Mouse (Mus musculus): Measurements from ENCODE around the gene Gadd45g. TPM values are rescaled to one million over a fixed set of nuclear protein-coding genes. Genes with fewer than 3 reads are reported as not detected.

The Gadd45g gene
- total RNA-seq (2021), result 10 to 100 TPM; 22.9 to 25.0 TPM
- long read RNA-seq, experiment 1, transcript Gadd45g-201 (4 exons, 1,071 nt), result major isoform, 42 of 56 reads
- long read RNA-seq, experiment 1, partial matches to known transcripts, result 4 of 56 reads
- long read RNA-seq, experiment 1, other reads (novel, unspliced or antisense), result 7 of 56 reads
- long read RNA-seq, experiment 2, transcript Gadd45g-201 (4 exons, 1,071 nt), result major isoform, 55 of 64 reads
- long read RNA-seq, experiment 2, partial matches to known transcripts, result 1 of 64 reads
- long read RNA-seq, experiment 2, other reads (novel, unspliced or antisense), result 6 of 64 reads

DNA sequence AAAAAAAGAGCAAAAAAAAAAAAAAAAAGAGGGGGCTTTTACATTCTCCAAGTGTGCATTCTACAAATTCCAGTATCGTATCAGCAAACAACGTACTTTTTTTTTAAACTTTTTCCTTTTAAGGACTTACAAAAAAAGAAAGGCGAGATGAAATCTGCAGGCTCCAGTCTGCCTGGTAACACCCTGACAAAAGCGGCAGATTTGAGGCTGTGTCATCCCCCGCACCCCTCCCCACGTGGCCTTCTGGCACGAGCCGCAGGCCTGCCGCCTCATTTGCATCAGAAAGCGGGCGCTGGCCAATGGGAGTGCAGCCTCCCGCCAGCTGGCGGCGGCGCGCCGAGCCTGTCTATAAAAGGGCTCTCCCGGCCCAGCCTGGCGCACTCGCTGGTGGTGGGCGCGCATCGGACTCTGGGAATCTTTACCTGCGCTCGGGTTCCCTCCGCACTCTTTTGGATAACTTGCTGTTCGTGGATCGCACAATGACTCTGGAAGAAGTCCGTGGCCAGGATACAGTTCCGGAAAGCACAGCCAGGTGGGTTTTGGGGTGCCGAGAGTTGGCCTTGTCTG lies at the start of gene Gadd45g:
Gene Gadd45g, plus strand, starts transcription at position 378 of the 567 bp plus-strand sequence.
- DNase-seq (ENCODE audit: low spot score in 2 of 2), result peak; percentile 90 to 91

DNA sequence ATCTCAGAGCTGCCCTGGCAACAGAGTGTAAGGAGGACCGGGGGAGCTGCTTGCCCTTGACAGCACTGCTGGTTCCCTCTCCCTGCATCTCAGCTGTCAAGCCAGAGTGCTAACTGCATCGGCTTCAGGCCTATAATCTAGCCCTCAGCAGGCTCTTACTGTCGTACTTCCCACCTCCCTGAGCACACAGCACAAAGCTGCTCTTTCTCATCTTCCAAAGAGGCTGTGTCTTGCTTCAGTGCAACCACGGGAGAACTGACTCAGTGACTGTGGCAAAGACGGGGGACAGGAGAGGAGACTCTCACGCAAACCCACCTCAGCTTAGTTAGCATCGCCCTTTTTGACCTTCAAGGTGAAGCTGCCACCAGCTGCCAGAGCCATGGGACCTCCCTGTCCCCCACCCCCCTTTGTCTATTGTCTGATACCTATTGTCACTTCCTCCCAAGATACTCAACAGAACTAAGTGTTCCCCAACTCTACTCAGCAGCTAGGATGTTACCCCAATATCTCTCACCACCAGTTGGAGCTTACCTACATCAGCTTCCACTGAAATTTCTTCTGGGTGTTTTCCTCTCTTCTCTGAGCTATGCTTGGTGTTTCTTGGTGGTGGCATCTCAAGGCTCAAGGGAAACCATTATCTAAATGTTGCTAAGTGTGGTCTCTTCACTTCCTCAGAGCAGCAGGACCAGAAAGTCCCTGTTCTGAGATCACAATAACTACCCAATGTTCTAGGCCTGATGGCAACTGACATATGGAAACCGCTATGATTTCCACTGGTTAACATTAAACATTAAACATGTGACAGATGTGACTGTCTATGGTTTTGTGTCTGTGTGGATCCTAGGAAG lies 48.4 kb upstream of the Gadd45g start:
- no peak for DNase-seq (ENCODE audit: low spot score in 2 of 2)

DNA sequence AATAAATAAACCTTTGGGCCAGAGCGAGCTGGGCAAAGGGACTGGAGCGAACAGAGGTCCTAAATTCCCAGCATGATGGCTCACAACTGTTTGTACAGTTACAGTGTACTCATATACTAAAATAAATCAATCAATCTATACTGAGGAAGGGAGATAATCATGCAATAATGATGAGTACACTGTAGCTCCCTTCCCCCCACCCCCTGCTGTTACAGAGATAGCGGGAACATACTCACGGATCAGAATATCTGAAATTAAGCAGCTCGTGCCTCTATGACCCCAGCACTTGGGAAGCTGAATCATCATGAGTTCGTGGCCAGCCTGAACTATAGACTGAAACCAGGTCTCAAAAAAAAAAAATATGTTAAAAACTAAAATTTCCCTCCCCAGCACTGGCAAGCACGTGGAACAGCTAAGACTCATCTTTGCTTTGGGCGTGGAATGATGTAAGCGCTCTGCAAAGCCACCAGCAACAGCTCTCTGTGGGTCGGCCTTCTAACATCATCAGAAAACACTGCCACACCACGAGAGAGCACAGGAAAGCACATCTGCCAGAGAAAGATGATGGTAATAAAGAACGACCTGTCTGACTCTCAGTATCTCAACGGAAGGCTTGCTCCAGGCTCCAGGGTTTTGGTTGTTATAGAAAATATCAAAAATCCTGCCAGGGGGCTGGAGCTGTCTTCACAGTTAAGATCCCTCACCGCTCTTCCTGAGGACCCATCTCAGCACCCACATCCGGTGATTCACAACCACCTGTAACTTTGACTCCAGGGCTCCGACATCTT lies 46.5 kb upstream of the Gadd45g start:
- DNase-seq (ENCODE audit: low spot score in 2 of 2), result no peak

DNA sequence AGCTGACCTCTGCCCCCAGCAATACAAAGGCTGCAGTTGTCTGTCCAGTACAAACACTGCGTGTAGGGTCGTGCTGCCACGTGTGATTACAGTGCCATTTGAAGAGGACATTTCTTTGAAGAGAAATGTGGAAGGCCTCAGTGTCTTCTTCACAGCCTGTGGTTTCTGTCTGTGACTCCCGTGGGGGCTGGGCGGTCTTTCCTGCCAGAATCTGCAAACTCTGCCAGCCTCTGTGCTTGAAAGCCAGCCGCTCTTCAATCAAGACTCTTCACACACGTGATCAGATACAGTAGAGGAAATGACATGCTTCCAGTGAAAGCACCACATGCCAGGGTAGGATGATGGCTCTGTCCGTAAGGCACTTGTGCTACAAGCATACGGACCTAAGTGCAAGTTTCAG lies 45.6 kb upstream of the Gadd45g start:
- no peak for DNase-seq (ENCODE audit: low spot score in 2 of 2)

DNA sequence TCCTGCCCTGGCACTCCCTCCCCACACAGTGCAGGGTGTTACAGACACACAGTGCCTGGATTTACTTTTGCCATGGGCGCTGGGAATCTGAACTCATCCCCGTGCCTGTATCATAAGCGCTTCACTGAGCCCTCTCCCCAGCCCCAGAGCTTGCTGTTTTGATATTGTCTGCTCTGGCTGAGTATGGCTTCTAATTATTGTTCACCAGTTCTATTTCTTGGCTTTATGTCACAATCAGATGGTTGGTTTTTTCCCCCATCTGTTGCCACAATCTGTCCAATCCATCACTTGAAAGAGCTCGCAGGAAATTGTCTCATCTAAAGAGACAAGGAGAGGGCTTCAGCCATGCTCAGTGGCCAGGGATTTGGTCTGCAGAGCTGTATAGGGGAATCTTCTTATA lies 40.8 kb upstream of the Gadd45g start:
- no peak for DNase-seq (ENCODE audit: low spot score in 2 of 2)

DNA sequence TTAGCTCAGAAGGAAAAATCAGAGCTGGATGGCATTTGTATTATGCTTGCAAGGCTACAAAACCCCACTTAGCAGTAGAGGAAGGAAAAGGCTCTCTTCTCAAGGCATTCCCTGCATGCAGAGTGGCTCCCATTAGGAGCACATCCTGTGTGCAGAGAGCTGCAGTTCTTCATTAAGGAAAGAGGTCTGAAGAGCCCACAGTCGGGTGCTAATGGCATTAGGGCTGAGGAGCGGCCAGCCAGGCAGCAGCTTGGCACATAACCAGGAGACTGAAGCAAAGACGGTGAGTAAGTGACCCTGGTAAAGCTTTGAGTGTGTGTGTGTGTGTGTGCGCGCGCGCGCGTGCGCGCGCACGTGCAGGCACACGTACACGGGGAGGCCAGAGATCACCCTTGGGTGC lies 40.3 kb upstream of the Gadd45g start:
- no peak for DNase-seq (ENCODE audit: low spot score in 2 of 2)

DNA sequence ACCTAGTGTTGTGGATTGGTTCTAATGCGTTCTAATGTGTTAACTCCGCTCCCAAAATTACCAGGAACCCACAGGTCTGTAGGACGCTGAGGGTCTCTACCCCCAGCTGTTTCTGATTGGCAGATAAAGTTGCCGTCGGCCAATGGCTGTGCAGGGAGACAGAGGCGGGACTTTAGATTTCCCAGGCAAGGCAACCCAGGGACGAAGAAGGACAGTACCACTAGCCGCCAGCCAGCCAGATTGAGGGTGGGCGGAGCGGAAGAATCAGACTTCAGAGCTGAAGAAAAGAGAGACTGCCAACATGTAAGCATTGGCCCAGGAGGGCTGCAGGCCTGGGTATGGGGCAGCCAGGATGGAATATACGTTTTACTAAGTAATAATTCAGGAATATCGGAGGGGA lies 38.3 kb upstream of the Gadd45g start:
- DNase-seq (ENCODE audit: low spot score in 2 of 2), result no peak

DNA sequence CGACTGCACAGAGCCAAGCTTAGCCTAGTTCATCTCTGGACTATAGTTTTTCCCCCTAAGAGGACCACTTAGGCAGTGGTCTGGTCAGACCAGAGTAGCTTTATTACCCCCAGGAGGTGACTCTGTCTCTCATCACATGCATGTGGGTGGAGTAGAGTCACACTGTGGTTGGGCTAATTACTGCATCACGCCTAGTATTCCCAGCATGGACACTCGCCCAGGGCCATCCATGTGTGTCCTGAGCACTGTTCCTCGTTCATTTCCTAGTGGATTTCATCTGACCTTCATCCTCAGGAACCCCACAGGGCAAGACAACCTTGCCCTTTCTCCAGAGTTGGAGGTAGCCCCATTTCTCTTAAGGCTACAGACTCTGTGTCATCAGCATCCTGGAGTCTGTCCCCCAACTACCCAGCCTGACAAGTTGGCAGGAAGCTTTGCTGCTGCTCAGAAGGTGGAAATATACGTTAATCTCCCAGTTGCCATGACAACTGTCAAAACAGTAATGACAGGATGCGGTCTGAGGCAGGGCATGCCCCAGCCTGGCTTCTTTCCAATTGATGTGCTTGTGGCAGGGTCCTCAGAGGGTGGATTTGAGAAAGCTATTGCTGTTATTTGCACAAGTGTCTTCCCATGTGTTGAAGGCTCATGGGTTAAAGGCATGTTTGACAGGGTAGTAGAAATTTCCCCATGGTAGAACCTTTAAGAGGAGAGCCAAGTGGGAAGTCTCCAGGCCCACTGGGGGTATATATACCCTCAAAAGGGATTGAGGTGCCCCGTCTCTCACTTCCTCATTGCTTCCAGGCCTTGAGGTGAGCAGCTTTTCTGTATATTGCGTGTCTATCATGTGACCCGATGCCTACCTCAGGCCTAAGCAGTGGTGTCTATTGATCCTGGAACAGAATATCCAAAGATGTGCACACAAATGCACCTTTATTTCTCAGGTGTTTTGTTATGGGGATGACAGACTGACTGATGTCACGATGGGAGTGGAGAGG lies 32.6 kb upstream of the Gadd45g start:
- DNase-seq (ENCODE audit: low spot score in 2 of 2), result no peak

DNA sequence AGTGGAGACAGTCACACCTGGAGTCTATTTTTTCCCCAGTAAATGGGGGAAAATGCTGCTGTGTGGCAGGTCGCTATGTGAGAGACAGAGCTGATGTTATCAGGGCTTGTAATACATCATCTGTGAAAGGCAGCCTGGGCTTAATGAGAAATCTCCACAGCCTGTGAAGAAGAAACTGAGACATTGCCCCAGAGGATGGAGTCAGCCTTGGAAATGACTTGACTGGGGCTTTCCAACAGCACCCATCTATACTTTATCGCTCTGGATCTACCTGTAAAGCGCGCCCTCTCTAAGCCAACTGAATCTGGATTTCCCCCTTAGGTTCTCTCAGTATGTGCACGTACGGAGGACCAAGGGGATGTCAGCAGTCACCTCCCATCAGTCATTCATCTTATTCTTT lies 31.8 kb upstream of the Gadd45g start:
- no peak for DNase-seq (ENCODE audit: low spot score in 2 of 2)

DNA sequence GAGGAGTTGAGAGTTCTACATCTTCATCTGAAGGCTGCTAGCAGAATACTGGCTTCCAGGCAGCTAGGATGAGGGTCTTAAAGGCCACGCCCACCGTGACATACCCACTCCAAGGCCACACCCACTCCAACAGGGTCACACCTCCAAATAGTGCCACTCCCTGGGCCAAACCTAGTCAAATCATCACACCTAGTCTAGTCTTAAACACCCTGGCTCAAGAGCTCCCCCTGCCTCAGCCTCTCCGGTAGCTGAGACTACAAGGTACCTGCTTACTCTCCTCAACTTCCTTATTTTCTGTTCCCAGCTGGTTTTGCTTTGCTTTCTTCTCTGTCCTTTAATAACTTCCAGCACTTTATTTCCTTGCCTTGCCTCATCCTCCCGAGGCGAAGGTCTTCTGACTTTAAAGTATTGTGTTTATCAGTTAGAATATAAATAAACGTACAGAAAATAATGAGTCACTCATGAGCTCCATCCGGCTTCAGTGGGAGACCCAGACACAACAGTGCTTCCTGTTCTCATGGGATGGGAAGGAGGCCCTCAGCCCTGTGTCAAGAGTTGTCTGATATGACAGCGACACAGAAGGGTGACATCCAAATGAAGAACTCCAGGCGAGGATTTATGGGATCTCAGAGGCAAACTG lies 30.5 kb upstream of the Gadd45g start:
- DNase-seq (ENCODE audit: low spot score in 2 of 2), result no peak

DNA sequence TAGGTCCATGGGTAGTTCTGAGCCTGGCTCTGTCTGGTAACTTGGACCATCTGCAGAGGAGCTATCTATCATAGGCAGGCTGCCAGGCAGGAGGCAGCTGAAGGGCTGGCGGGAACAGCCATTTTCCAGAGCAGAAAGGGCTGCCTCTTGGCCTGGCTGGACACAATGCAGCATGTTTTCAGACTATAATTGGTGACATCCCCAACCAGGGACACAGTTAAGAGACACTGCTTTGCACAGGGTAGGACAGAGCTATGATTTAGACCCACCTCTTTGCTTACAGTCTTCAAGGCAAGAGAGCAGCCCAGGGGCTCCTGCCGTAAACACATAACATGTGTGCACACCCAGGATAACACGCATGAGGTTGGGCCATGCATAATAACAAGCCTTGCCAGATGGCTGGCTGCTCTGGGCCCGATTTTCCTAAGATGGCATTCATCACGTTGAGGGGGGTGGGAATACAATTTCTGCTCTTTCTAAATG lies 29.9 kb upstream of the Gadd45g start:
- DNase-seq (ENCODE audit: low spot score in 2 of 2), result no peak

DNA sequence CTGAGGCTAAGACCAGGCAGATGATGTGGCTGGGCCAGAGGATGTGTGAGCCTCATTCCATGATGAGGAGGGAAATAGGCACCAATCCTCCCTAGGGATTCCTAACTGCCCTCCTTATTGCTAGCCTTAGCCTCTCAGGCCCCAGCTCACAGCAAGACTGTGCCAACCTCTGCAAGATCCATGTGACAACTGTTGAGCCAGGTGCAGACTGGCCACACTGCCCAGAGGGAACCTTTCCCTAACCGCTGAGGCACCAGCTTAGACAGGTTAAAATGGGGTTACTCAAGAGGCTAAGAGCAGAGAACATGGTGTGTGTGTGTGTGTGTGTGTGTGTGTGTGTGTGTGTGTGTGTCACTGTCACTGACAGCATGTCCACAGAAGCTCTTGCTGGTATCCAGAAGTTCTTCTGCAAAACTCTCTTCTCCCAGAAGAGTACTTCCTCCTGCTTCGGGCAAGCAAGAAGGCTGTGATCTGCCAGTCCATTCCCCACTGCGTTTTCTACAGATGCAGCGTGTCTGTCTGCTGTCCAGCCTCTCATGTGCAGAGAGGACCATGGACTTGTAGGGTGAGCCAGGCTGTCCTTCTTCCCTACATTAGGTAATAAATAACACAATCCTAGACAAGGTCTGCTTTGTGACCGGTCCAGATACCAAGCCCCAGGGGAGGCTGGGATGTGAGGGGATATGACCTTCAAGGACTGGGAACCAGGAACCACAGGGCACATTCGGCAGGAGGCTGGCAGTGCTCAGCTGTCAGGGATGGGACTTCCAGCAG lies 28.1 kb upstream of the Gadd45g start:
- no peak for DNase-seq (ENCODE audit: low spot score in 2 of 2)

DNA sequence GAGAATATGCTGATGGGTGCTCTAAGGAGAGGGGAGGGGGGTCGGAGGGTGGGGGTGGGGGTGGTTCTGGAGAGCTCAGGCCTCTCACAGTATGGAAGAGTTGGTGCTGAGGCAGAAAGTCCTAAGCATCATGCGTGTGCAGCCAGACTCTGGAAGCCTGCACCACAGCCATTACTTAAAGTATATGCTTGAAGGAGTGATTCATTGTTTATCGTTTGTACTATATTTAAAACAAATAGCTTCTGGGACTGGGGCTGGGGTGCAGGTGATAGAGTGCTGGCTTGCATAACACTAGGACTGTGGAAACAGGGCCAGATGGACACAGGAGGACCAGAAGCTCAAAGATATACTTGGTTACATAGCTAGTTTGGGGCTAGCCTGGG lies 27.5 kb upstream of the Gadd45g start:
- no peak for DNase-seq (ENCODE audit: low spot score in 2 of 2)

DNA sequence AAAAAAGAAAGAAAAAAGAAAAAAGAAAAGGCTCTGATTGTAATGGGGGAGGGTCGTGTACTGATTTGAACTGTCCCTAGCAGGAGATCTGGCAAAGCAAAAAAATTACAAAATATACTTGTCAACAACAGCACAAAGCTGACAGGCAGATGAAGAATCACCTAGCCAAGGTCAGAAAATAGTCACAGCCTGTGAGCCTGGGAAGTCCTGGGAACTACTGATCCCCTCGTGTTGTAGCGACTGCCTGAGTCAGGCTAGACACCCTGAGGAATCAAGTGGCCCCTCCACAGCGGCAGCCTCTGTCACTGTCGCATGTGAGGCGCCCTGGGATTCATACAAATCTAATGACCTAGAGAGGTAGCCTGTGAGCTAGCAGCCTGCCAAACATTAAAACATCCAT lies 27.1 kb upstream of the Gadd45g start:
- no peak for DNase-seq (ENCODE audit: low spot score in 2 of 2)

DNA sequence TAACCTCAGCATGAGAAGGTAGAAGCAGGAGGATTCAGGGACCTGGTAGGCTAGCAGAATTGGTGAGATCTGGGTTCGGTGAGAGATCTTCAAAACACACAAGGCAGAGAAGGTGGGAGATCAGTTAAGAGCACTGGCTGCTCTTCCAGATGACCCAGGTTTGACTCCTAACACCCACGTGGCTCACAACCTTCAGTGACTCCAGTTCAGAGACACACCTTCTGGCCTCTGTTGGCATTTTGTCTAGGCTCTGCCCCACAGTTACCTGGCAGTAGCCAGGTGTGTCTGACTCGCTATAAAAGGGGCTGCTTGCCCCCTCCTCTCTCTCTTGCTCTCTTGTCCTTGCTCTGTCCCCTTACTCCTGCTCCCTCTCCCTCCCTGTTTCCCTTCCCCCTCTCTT lies 24.5 kb upstream of the Gadd45g start:
- no peak for DNase-seq (ENCODE audit: low spot score in 2 of 2)

DNA sequence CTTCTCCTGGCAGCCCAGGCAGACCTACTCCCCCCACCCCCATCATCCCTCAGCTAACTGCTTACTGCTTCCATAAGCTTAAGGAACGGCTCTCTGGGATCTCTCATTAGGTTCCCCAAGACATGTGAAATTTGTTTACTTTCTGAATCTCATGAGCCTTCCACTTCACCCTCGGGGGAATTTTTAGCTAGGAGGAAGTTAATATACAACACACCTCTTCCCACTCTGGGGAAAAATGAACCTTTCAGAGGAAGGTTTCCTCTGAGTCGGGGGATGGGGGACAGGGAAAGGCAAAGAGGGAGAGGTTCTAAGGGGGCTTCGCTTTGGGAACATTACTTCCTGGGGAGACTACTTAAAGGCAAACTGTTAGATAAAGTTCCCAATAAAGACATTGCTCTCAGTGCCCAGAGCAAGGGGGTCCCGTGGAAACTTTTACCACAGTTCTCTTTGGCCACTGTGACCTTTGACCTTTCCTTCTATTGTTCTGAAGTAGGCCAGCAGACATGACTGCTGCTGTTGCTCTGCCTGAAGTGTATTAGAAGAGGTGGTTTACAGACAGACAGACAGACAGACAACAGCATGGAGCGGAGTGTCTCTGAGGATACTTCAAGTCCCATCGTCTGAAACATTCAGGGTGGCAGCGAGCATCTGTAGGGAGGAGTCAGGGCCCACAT lies 22.5 kb upstream of the Gadd45g start:
- DNase-seq (ENCODE audit: low spot score in 2 of 2), result no peak

DNA sequence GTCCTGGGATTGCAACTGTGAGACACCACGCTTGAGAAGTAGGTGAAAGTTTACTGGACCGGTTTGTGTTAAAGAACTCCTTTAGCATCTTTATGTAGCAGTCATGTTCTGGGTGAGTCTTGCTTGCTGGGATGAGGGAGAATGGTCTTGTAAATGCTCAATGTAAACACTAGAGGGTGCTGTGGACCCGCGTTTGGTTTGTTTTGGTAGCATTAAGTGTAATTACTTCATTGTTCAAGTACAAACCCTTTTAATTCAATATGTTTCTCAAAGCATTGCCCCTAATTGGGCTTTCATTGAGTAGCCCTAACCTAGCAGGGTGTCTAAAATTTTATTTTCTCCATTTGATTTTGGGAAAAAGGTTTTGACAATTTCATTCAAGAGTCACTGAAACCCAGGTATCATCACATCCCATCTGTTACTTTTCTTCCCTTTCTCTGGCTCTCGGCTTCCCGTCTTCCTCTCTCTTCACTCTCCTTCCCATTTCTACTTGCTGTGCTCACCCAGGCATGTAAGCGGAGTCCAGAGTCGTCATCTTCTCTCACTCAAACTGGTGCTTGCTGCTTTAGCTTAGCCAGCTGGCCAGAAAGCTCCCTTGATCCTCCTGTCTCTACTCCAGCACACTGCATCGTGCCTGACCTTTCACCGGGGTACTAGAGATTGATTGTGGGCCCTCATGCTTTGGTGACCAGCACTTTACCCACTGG lies 15.6 kb upstream of the Gadd45g start:
- no peak for DNase-seq (ENCODE audit: low spot score in 2 of 2)

DNA sequence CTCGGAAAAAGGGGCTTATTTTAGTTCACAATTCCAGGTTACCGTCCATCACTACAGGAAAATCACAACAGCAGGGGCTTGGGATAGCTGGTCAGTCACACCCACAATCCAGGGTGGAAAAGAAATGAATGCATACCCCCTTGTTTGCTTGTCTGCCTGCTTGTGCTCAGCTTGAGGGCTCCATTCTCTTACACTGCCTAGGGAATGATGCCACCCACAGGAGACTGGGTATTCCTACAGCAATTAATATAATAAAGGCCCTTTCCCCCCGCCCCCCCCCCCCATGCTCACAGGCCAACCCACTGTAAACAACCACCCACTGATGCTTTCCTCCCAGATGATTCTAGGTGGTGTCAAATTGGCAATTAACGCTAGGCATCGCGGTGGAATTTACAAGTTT lies 14.0 kb upstream of the Gadd45g start:
- no peak for DNase-seq (ENCODE audit: low spot score in 2 of 2)
